Mouse (Mus musculus) CD4-positive, CD25-positive, alpha-beta regulatory T cell, adult 2 months (primary cell): ENCODE data around the gene Grm5.

Experiments used
- DNase-seq: peaks from one replicate; pipeline ENCODE4 v3.0.0-alpha.2; 2012; ENCODE audit warnings: low read depth, low spot score

Gene Grm5

DNA sequence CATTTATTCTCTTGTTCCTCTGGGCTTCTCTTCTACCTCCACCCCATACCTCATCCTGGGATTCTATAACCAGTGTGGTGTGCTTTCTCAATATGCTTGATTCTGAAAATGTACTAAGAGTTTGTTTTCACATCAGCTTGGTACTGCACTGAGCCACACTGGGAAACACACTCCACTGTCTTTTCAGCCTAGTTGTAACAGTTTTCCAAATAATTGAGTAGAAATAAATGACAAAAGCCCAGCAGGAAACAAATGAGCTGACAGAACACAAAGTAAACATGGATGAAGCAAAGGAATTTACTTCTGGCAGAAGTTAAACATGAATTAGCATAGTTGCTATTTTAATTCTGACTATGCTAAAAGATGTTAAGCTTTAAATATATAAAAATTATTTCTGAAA is 262.1 kb downstream of the Grm5 start:
- no peak for DNase-seq

- DNase-seq: no peak
Measured at GRCm38 (mm10) chr7:87925956-87926355, 342.0 kb downstream of the Grm5 start.

DNA sequence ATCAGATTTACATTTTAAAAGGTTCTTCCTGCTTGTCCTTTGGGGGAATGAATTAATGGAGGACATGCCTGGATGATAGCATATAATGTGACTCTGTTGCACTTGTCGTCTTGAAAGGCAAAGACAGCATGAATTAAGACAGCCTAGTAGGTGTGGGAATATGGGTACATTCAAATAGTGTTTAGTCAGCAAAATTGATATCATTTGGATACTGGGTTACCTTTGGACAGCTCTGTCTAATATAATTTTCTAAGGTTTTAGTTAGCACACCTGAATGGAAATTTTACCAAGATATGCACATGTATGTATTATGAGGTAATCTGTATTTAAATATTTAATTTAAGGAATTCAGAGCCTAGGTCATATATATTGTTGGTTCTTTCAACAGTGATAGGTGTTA is 353.4 kb downstream of the Grm5 start:
- DNase-seq: no peak

DNA sequence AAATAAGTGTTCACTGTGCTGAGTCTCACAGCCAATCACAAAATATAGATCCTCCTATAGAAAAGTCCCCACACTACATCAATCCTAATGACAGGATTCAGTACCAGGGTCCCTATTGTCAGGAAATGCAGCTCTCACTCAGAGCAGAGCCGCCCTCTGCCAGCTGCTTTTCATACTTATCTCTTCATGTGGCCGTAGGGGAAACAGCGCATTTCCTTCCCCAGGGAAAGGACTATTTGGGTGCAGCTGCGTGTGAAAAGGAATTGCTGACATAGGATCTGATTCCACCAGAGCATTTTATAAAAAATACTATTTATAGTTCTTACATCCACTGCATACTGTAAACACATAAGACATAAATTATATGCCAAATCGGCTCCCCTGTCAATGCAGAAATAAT is 354.3 kb downstream of the Grm5 start:
- DNase-seq: no peak

- DNase-seq: no peak
Measured at GRCm38 (mm10) chr7:87950205-87950604, 366.2 kb downstream of the Grm5 start.

GRCm38 (mm10) chr7:87973216-87973615 is 389.2 kb downstream of the Grm5 start:
- DNase-seq: no peak

DNA sequence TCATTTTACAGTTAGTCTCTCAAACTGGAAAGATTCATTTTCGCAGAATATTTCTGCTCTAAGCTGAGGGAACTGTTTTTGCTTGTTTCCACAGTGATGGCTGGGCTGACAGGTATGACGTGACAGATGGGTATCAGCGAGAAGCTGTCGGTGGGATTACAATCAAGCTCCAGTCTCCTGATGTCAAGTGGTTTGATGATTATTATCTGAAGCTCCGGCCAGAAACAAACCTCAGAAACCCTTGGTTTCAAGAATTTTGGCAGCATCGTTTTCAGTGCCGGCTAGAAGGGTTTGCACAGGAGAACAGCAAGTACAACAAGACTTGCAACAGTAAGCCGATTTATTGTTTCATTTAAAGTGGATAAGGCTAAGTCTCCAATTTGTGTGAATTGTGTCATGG is 391.1 kb downstream of the Grm5 start:
- no peak for DNase-seq

- DNase-seq: no peak
Measured at GRCm38 (mm10) chr7:87983494-87983893, 399.5 kb downstream of the Grm5 start.

- no peak for DNase-seq
Measured at GRCm38 (mm10) chr7:88014451-88014850, 430.5 kb downstream of the Grm5 start.

GRCm38 (mm10) chr7:88027411-88028132 is 443.6 kb downstream of the Grm5 start:
- DNase-seq: no peak

DNA sequence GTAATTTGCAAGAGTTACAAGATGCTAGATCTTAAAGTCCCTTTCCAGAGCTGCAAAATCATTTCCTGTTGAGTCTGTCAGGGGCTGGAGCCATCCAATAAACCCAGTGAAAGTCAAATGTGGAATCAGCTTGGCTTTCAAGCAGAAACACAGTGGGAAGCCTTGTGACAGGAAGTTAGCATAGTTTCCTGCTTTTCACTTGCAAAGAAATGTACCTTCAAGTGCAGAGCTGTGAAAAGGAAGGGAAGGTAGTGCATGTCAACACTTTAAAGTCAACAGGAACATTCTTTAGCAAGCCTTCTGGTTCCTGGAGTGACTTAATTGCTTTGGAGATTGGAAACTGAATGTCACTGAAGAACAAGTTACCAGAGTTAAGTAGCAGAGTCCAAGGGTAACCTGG is 463.4 kb downstream of the Grm5 start:
- no peak for DNase-seq

DNA sequence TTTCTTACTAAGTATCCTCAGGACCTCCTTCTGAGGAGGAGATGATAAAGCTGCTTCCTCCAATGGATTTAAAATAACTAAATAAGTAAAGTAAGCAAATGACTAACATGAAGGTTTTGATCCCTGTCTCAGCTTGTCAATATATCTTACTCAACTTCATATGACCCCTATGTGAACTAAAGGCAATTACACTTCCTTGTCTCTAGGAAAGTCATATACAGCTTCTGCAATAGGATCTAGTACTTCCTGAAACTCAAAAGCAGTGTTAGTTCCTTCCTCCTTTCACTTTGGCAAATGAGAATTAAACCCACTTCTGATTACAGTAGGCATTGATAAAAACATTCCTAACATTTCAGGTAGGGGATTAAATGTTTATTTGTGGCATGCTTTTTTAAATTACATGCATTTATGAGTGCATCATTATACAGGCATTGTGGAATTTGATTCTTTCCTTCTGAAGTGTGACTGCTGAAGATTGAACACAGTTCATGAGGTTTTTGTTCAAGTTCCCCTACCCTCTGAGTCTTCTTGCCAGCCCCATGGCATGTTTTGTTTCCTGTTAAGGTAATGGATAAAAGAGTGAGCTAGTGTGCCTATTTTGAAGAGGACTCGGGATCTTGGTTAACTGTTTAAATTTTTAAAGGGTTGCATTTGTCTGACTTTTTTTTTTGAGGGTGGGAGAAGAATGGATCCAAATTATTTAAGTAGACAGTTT is 470.4 kb downstream of the Grm5 start:
- no peak for DNase-seq

DNA sequence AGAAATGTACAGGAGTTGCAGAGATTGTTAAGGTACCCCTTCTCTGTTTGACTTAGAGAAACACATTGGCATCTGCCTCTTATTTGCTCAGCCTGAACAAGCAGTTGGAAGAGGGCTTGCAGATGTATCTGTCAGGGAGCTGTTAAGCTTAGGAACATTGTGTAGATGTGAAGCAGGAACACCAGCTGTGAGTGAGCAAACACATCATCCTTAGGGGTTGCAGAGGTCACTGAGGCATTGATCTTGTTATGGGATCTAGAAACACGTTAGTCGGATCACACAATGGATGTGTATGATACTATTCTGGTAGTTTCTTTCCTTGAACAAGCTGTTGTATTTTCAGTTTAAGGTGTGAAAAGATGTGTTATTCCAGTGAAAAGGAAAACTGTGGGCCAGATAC is 472.5 kb downstream of the Grm5 start:
- DNase-seq: no peak

DNA sequence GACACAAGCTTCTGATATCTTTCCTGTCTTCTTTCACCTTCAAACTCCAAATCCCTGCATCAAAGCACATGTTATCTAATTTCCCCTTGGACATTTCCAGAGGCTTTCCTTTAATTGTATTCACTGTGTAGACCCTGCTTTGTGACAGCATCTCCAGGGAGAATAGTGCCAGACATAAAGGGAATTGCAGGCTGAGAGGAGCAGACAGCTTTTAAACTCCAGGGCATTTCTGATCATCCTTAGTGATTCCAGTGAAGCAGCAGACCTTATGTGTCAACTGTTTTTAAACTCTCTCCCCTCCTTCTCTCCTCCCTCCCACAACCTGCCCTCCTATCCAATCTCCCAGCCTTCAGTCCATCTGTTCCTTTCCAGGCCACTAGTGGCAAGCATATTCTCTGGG is 507.1 kb downstream of the Grm5 start:
- DNase-seq: no peak

- no peak for DNase-seq
Measured at GRCm38 (mm10) chr7:88096536-88097107, 512.7 kb downstream of the Grm5 start.

DNA sequence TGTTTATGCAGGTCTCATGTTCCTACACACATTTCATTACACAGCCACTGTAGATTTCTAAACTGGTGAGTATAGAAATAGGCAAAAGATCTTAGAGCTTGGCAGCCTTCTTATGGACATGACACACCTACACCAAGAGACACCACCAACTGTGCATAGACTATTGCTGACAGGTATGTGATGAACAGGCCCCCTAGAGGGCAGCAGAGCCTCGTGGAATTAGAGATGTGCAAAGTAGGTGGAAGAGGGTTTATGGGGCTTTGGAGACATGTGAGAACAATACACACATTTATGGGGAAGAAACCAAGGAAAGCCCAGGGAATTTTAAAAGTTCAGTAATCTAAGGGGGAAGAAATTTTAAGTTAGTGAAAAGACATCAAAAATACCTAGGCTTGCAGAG is 513.7 kb downstream of the Grm5 start:
- DNase-seq: peak; percentile 77

- DNase-seq: no peak
Measured at GRCm38 (mm10) chr7:88116724-88117409, 532.9 kb downstream of the Grm5 start.

DNA sequence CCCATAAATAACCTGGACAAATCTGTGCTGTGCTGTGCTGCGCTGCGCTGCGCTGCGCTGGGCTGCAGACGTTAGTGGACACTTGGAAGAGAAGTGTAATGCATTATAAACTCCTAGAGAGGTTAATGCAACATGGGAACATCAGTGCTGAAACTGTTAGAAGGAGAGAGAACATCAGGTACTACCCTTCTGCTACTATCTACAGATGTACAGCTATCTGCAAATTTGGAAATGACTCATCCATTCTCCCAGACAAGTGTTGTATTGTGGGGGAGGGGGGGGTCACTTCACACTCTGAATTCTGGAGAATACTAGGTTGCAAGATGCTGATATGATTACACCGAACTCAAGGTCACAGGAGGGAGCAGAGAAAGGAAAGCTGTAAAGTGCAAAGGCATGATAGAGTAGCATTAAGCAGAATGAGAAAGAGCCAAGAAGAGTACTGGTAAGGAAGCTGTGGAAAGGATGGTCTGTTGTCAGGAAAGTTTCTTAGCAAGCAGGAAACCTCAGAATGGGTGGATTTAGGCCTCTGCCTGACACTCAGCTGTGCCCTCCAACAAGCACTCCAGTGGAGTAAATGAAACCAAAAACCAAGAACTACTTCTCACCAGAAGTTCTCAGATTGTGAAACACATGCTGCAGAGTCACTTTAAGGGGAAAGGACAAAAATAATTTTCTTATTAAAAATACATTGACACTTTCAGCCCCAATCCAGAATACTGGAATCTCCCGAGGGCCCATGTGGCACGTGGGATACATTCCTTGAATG is 544.3 kb downstream of the Grm5 start:
- no peak for DNase-seq

- peak; percentile 1 for DNase-seq
Measured at GRCm38 (mm10) chr7:88129536-88130487, 545.8 kb downstream of the Grm5 start.

- no peak for DNase-seq
Measured at GRCm38 (mm10) chr7:88130488-88130849, 546.5 kb downstream of the Grm5 start.
